25 mouse cellular contexts compared by ENCODE assay signal in the genomic region with DNA sequence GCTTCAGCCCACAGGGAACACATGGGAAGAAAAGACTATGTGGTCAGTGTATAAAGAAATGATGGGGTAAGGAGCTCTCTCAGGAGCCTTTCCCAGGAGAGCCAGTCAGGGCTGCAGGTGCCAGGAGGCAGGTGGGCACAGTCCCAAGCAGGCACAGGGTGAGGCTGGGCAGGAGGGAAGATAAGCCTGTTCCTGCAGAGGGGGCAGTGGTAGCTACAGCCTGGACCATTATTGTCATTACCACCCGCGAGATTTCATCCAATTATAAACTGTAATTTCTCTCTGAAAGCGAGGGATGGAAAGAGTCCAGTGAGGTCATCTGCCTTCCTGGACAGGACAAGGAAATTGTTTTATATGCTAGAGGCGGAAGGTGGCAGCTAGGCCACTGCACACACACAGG.
"Had no signal": no experiment of that assay in that cellular context is flagged by ENCODE, and none has a peak within 500 bp of the region (broad histone marks: within the 10 kb centered on the region; RNA-seq: fewer than 3 reads in every experiment).

No protein-coding gene starts in this region.

- H3K27ac ChIP-seq: kidney, postnatal 0 days; layer of hippocampus, adult 2 months; limb, embryonic 10.5 days; limb, embryonic 13.5 days; liver, embryonic 12.5 days; liver, embryonic 15.5 days; neural tube, embryonic 12.5 days; neural tube, embryonic 15.5 days; stomach, postnatal 0 days had no signal

- H3K36me3 ChIP-seq: limb, embryonic 10.5 days; limb, embryonic 13.5 days; liver, embryonic 12.5 days; liver, embryonic 15.5 days; lung, embryonic 15.5 days; neural tube, embryonic 12.5 days; neural tube, embryonic 15.5 days had no signal

- ATAC-seq: liver, embryonic 12.5 days had no signal

- H3K4me3 ChIP-seq: layer of hippocampus, adult 2 months; limb, embryonic 10.5 days; limb, embryonic 13.5 days; liver, embryonic 12.5 days; liver, embryonic 15.5 days; lung, embryonic 15.5 days; megakaryocyte, embryonic 14.5 days; neural tube, embryonic 12.5 days; neural tube, embryonic 15.5 days had no signal

- H3K27me3 ChIP-seq: liver, embryonic 15.5 days; lung, embryonic 15.5 days; neural tube, embryonic 15.5 days had no signal

- H3K9ac ChIP-seq: limb, embryonic 13.5 days; liver, embryonic 12.5 days; liver, embryonic 15.5 days; lung, embryonic 15.5 days; neural tube, embryonic 12.5 days; neural tube, embryonic 15.5 days had no signal

- H3K9me3 ChIP-seq: limb, embryonic 10.5 days; limb, embryonic 13.5 days; liver, embryonic 12.5 days; liver, embryonic 15.5 days; lung, embryonic 15.5 days; megakaryocyte, embryonic 14.5 days; neural tube, embryonic 12.5 days; neural tube, embryonic 15.5 days had no signal

- DNase-seq: kidney, postnatal 25 days; layer of hippocampus, adult 9-11 months; liver; lung, adult 18-20 months; lung, postnatal 10 days; lung, postnatal 36 days; midbrain, embryonic 14.5 days; right cerebral cortex, adult 18-20 months; right cerebral cortex, postnatal 14 days; right cerebral cortex, postnatal 4 days; thymus, adult 2 months; thymus, postnatal 14 days; thymus, postnatal 4 days had no signal

- H3K4me2 ChIP-seq: limb, embryonic 13.5 days; liver, embryonic 12.5 days; liver, embryonic 15.5 days; lung, embryonic 15.5 days; midbrain, embryonic 11.5 days; neural tube, embryonic 12.5 days; neural tube, embryonic 15.5 days had no signal
